Mouse (Mus musculus): ENCODE measurements around the gene Thap3. TPM values are rescaled to one million over a fixed set of nuclear protein-coding genes. Genes with fewer than 3 reads are reported as not detected.

The Thap3 gene
- polyA plus RNA-seq, 1 experiment, result 72.0 TPM

- TF ChIP-seq POLR2A (IDR thresholded peaks at IDR 0.05; ENCODE audit: control insufficient read depth, extremely low read depth, insufficient read depth, low read length, poor library complexity) (no peak), CTCF (IDR thresholded peaks at IDR 0.05; ENCODE audit: borderline replicate concordance, control insufficient read depth, extremely low read depth, insufficient read depth, low read length, poor library complexity) (no peak)
- no peaks in the 10 kb centered on the region for H3K36me3 ChIP-seq (ENCODE audit: control insufficient read depth, insufficient read depth, low read length)
- no peak overlapping the region for H3K4me3 ChIP-seq (ENCODE audit: control insufficient read depth, insufficient read depth, low read length)
- DNase-seq, result no peak
- WGBS, result 88% methylated on average over 15 of the region's 15 CpGs
- no peaks in the 10 kb centered on the region for H3K27me3 ChIP-seq (ENCODE audit: control insufficient read depth, insufficient read depth, low read length)
- peaks cover 21% of the 10 kb centered on the region for H3K4me1 ChIP-seq (replicated peaks; ENCODE audit: control insufficient read depth, insufficient read depth, low read length)
- no peak overlapping the region for H3K27ac ChIP-seq (ENCODE audit: control insufficient read depth, insufficient read depth, low read length)
Observed at GRCm38 (mm10) chr4:152028456-152028855, 39.7 kb upstream of the Thap3 start.

- TF ChIP-seq POLR2A (IDR thresholded peaks at IDR 0.05; ENCODE audit: control insufficient read depth, extremely low read depth, insufficient read depth, low read length, poor library complexity) (peak; percentile 77), CTCF (IDR thresholded peaks at IDR 0.05; ENCODE audit: borderline replicate concordance, control insufficient read depth, extremely low read depth, insufficient read depth, low read length, poor library complexity) (no peak; the same call in none of the 2 replicates)
- H3K27me3 ChIP-seq (ENCODE audit: control insufficient read depth, insufficient read depth, low read length), result no peaks in the 10 kb centered on the region
- DNase-seq, result peak; percentile 96
- WGBS, result under 1% methylated on average over 35 of the region's 35 CpGs
- H3K36me3 ChIP-seq (ENCODE audit: control insufficient read depth, insufficient read depth, low read length), result no peaks in the 10 kb centered on the region; the same call in 1 of the 2 replicates
- H3K27ac ChIP-seq (ENCODE audit: control insufficient read depth, insufficient read depth, low read length), result no peak within 1 kb of the TSS
- H3K4me3 ChIP-seq (ENCODE audit: control insufficient read depth, insufficient read depth, low read length), result peak within 1 kb of the TSS; percentile 87
- peaks cover 21% of the 10 kb centered on the region for H3K4me1 ChIP-seq (replicated peaks; ENCODE audit: control insufficient read depth, insufficient read depth, low read length)
Observed at GRCm38 (mm10) chr4:152027524-152027923, 38.7 kb upstream of the Thap3 start, which contains the start of gene Zbtb48. Gene Zbtb48, minus strand, starts transcription at chr4:152027671.

GRCm38 (mm10) chr4:152026751-152027508 lies 38.1 kb upstream of the Thap3 start:
- Histone ChIP-seq H3K4me3 (ENCODE audit: control insufficient read depth, insufficient read depth, low read length) (peak overlapping the region; percentile 87), H3K27ac (ENCODE audit: control insufficient read depth, insufficient read depth, low read length) (no peak overlapping the region), H3K27me3 (ENCODE audit: control insufficient read depth, insufficient read depth, low read length) (no peaks in the 10 kb centered on the region), H3K4me1 (replicated peaks; ENCODE audit: control insufficient read depth, insufficient read depth, low read length) (peaks cover 21% of the 10 kb centered on the region), H3K36me3 (ENCODE audit: control insufficient read depth, insufficient read depth, low read length) (no peaks in the 10 kb centered on the region; the same call in 1 of the 2 replicates)
- no peak for DNase-seq
- TF ChIP-seq POLR2A (IDR thresholded peaks at IDR 0.05; ENCODE audit: control insufficient read depth, extremely low read depth, insufficient read depth, low read length, poor library complexity) (no peak), CTCF (IDR thresholded peaks at IDR 0.05; ENCODE audit: borderline replicate concordance, control insufficient read depth, extremely low read depth, insufficient read depth, low read length, poor library complexity) (no peak; the same call in 1 of the 2 replicates)
- 5% methylated on average over 41 of the region's 41 CpGs for WGBS

- 95% methylated on average over 11 of the region's 11 CpGs for WGBS
- Histone ChIP-seq H3K27me3 (ENCODE audit: control insufficient read depth, insufficient read depth, low read length) (no peaks in the 10 kb centered on the region), H3K27ac (ENCODE audit: control insufficient read depth, insufficient read depth, low read length) (no peak overlapping the region), H3K4me3 (ENCODE audit: control insufficient read depth, insufficient read depth, low read length) (no peak overlapping the region), H3K36me3 (ENCODE audit: control insufficient read depth, insufficient read depth, low read length) (peaks cover 14% of the 10 kb centered on the region), H3K4me1 (replicated peaks; ENCODE audit: control insufficient read depth, insufficient read depth, low read length) (peaks cover 21% of the 10 kb centered on the region)
- DNase-seq, result no peak
- no peak for TF ChIP-seq CTCF (IDR thresholded peaks at IDR 0.05; ENCODE audit: borderline replicate concordance, control insufficient read depth, extremely low read depth, insufficient read depth, low read length, poor library complexity)
- TF ChIP-seq POLR2A (IDR thresholded peaks at IDR 0.05; ENCODE audit: control insufficient read depth, extremely low read depth, insufficient read depth, low read length, poor library complexity), result no peak
Observed at GRCm38 (mm10) chr4:152024525-152024924, 35.7 kb upstream of the Thap3 start.

- DNase-seq, result no peak
- Histone ChIP-seq H3K36me3 (ENCODE audit: control insufficient read depth, insufficient read depth, low read length) (peaks cover 14% of the 10 kb centered on the region), H3K27me3 (ENCODE audit: control insufficient read depth, insufficient read depth, low read length) (no peaks in the 10 kb centered on the region), H3K4me1 (replicated peaks; ENCODE audit: control insufficient read depth, insufficient read depth, low read length) (peaks cover 14% of the 10 kb centered on the region), H3K4me3 (ENCODE audit: control insufficient read depth, insufficient read depth, low read length) (no peak overlapping the region), H3K27ac (ENCODE audit: control insufficient read depth, insufficient read depth, low read length) (no peak overlapping the region)
- WGBS, result 95% methylated on average over 8 of the region's 8 CpGs
- no peak for TF ChIP-seq POLR2A (IDR thresholded peaks at IDR 0.05; ENCODE audit: control insufficient read depth, extremely low read depth, insufficient read depth, low read length, poor library complexity)
- no peak for TF ChIP-seq CTCF (IDR thresholded peaks at IDR 0.05; ENCODE audit: borderline replicate concordance, control insufficient read depth, extremely low read depth, insufficient read depth, low read length, poor library complexity)
Observed at GRCm38 (mm10) chr4:152022506-152022905, 33.7 kb upstream of the Thap3 start.

GRCm38 (mm10) chr4:152021568-152022097 lies 32.8 kb upstream of the Thap3 start:
- WGBS, result 92% methylated on average over 12 of the region's 12 CpGs
- TF ChIP-seq CTCF (IDR thresholded peaks at IDR 0.05; ENCODE audit: borderline replicate concordance, control insufficient read depth, extremely low read depth, insufficient read depth, low read length, poor library complexity) (no peak), POLR2A (IDR thresholded peaks at IDR 0.05; ENCODE audit: control insufficient read depth, extremely low read depth, insufficient read depth, low read length, poor library complexity) (no peak)
- no peak for DNase-seq
- Histone ChIP-seq H3K27ac (ENCODE audit: control insufficient read depth, insufficient read depth, low read length) (no peak overlapping the region), H3K4me1 (replicated peaks; ENCODE audit: control insufficient read depth, insufficient read depth, low read length) (peaks cover 10% of the 10 kb centered on the region), H3K4me3 (ENCODE audit: control insufficient read depth, insufficient read depth, low read length) (no peak overlapping the region), H3K36me3 (ENCODE audit: control insufficient read depth, insufficient read depth, low read length) (peaks cover 14% of the 10 kb centered on the region), H3K27me3 (ENCODE audit: control insufficient read depth, insufficient read depth, low read length) (no peaks in the 10 kb centered on the region)

All from thymus, adult 2 months (tissue).